Mouse (Mus musculus) forebrain, embryonic 16.5 days (tissue): ENCODE measurements at regions not wholly inside any gene's neighbourhood (a gene's known extent, or its start where the extent isn't known, plus 50 kb on each side); places are given as distances from the start of the nearest gene placed in this dataset.

Experiments used
- ATAC-seq: fragments of 200-750 bp; cut with Nextera tagmentation; 2 replicates; pipeline ENCODE4 v1.8.0; 2017; ENCODE audit warnings: mild to moderate bottlenecking, moderate library complexity
- H3K27ac ChIP-seq: fragments of 300-500 bp; sonication (generic); 2 replicates; pipeline ENCODE4 v1.5.1; 2014; ENCODE audit warnings: low read length, control low read depth
- H3K27me3 ChIP-seq: fragments of 300-500 bp; sonication (generic); replicated peaks from 2 replicates; pipeline ENCODE4 v1.6.1; 2014; ENCODE audit warnings: low read length; ENCODE audit not compliant: control insufficient read depth, insufficient read depth
- H3K36me3 ChIP-seq: fragments of 300-500 bp; sonication (generic); 2 replicates; pipeline ENCODE4 v1.6.1; 2014; ENCODE audit not compliant: control insufficient read depth, insufficient read depth
- H3K4me1 ChIP-seq: fragments of 300-500 bp; sonication (generic); replicated peaks from 2 replicates; pipeline ENCODE4 v1.6.1; 2014; ENCODE audit warnings: low read length; ENCODE audit not compliant: control insufficient read depth, insufficient read depth
- H3K4me2 ChIP-seq: fragments of 300-500 bp; sonication (generic); 2 replicates; pipeline ENCODE4 v1.6.1; 2014; ENCODE audit warnings: mild to moderate bottlenecking, low read length, control low read depth
- H3K4me3 ChIP-seq: fragments of 300-500 bp; sonication (generic); replicated peaks from 2 replicates; pipeline ENCODE4 v1.5.1; 2014; ENCODE audit warnings: mild to moderate bottlenecking, low read length, control low read depth
- H3K9ac ChIP-seq: fragments of 300-500 bp; sonication (generic); replicated peaks from 2 replicates; pipeline ENCODE4 v1.6.1; 2014; ENCODE audit warnings: low read depth, low read length, control low read depth
- H3K9me3 ChIP-seq: fragments of 300-500 bp; sonication (generic); 2 replicates; pipeline ENCODE4 v1.6.1; 2016; ENCODE audit warnings: low read length; ENCODE audit not compliant: control insufficient read depth
- WGBS: fragments of 180-500 bp; shearing (Covaris S2); extraction: QIAGEN DNeasy Blood & Tissue Kit; methylation state at CpG from one replicate; pipeline ENCODE4 v1.1.7; 2014; 5-methylcytosine and 5-hydroxymethylcytosine counted together

- H3K27ac ChIP-seq, result no peak overlapping the region
- no peak overlapping the region for H3K9ac ChIP-seq
- H3K4me3 ChIP-seq, result no peak overlapping the region
- 65% methylated on average over 6 of the region's 6 CpGs for WGBS
- no peak for ATAC-seq
- H3K4me1 ChIP-seq, result no peaks in the 10 kb centered on the region
- H3K9me3 ChIP-seq, result no peaks in the 10 kb centered on the region
- no peaks in the 10 kb centered on the region for H3K27me3 ChIP-seq
- H3K4me2 ChIP-seq, result no peak overlapping the region
- no peaks in the 10 kb centered on the region for H3K36me3 ChIP-seq
Observed at GRCm38 (mm10) chr8:115897521-115898178, 190.1 kb upstream of the Maf start.

DNA sequence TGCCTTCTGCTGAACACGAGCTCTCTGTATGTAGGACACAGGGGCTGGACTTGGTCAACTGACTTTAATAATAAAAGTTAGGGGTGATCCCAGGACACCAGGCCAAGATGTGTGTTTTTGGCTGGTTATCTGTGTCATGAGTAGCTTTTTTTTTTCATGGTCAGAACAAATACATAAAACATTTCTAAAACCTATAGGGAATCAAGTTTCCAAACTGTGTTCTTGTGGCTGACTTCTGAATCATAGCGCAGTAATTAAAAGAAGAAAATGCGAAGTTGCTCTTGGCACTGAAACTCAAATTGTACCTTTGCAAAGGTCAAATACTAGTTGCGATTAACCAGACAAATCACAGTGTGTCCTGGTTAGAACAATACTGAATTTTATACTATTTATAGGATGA lies 189.5 kb upstream of the Maf start:
- no peak for ATAC-seq
- 91% methylated on average over 4 of the region's 4 CpGs for WGBS

DNA sequence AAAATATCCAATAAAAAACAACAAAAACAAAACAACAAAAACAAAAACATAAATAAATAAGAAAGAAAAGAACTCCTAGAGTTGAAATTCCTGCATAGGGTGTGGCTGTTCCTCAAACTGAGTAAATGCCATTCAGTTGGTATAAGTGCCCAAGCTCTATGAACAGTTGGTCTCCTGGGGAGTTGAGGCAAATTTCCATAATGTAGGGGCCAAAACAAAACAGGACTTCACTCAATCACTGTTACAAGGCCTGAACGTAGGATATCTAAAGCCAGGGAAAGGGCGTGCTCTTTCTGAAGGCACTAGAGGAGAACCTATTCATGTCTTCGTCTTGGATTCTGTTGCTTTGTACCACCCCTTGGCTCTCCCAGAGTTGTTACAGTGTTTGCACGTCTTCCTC lies 188.5 kb upstream of the Maf start:
- no peaks in the 10 kb centered on the region for H3K4me1 ChIP-seq
- no peak overlapping the region for H3K4me2 ChIP-seq
- H3K4me3 ChIP-seq, result no peak overlapping the region
- WGBS, result 77% methylated on average over 4 of the region's 4 CpGs
- H3K36me3 ChIP-seq, result no peaks in the 10 kb centered on the region
- H3K9ac ChIP-seq, result no peak overlapping the region
- no peak for ATAC-seq
- H3K27me3 ChIP-seq, result no peaks in the 10 kb centered on the region
- H3K27ac ChIP-seq, result no peak overlapping the region
- H3K9me3 ChIP-seq, result no peaks in the 10 kb centered on the region

More for the DNA sequence above, 189.5 kb upstream of the Maf start:
- no peaks in the 10 kb centered on the region for H3K36me3 ChIP-seq
- H3K9ac ChIP-seq, result no peak overlapping the region
- H3K27me3 ChIP-seq, result no peaks in the 10 kb centered on the region
- H3K4me3 ChIP-seq, result no peak overlapping the region
- H3K27ac ChIP-seq, result no peak overlapping the region
- H3K9me3 ChIP-seq, result no peaks in the 10 kb centered on the region
- H3K4me1 ChIP-seq, result no peaks in the 10 kb centered on the region
- no peak overlapping the region for H3K4me2 ChIP-seq

GRCm38 (mm10) chr8:115888278-115888677 lies 180.7 kb upstream of the Maf start:
- Histone ChIP-seq H3K27me3 (no peaks in the 10 kb centered on the region), H3K36me3 (no peaks in the 10 kb centered on the region), H3K9ac (no peak overlapping the region), H3K4me2 (no peak overlapping the region), H3K4me1 (no peaks in the 10 kb centered on the region), H3K27ac (no peak overlapping the region), H3K9me3 (no peaks in the 10 kb centered on the region), H3K4me3 (no peak overlapping the region)
- no peak for ATAC-seq
- 93% methylated on average over 4 of the region's 4 CpGs for WGBS

DNA sequence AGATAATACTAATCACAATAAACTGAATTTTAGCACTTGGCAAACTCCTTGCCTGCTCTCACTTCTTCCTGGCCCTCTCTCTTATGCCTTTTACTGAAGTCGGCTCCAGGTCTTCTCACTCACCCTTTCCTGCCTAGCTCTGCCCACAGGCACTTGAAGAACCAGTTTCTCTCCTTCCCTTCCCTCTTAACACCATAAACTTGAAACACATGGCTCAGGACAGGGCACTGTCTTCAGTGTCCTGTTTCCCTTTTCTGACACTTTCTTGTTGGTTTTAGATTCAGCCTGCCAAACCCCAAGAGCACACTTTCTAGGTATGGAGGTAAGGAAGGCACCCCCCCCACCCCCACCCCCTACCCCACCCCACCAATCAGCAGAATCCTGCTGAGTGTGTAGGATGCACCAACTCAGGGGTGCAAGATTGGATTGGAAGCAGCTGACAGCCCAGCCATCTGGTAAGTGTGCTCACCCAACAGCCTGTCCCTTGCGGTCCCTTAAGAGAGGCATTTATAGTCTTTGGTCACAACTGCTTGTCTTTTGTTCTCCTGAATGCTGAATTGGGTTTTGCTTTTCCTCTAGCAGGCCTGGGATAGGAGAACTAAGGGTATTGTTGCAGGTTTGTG lies 177.6 kb upstream of the Maf start:
- H3K4me3 ChIP-seq, result no peak overlapping the region
- no peaks in the 10 kb centered on the region for H3K9me3 ChIP-seq
- H3K27me3 ChIP-seq, result no peaks in the 10 kb centered on the region
- no peaks in the 10 kb centered on the region for H3K4me1 ChIP-seq
- ATAC-seq, result no peak
- 56% methylated on average over 2 of the region's 2 CpGs for whole genome bisulfite sequencing
- H3K27ac ChIP-seq, result no peak overlapping the region
- no peak overlapping the region for H3K4me2 ChIP-seq
- no peak overlapping the region for H3K9ac ChIP-seq
- no peaks in the 10 kb centered on the region for H3K36me3 ChIP-seq

- no peak for ATAC-seq
- Histone ChIP-seq H3K4me3 (no peak overlapping the region), H3K9me3 (no peaks in the 10 kb centered on the region), H3K27me3 (no peaks in the 10 kb centered on the region), H3K4me1 (no peaks in the 10 kb centered on the region), H3K9ac (no peak overlapping the region), H3K4me2 (no peak overlapping the region), H3K27ac (no peak overlapping the region), H3K36me3 (no peaks in the 10 kb centered on the region)
- WGBS, result 82% methylated on average over 3 of the region's 3 CpGs
Observed at GRCm38 (mm10) chr8:115883808-115884207, 176.2 kb upstream of the Maf start.

DNA sequence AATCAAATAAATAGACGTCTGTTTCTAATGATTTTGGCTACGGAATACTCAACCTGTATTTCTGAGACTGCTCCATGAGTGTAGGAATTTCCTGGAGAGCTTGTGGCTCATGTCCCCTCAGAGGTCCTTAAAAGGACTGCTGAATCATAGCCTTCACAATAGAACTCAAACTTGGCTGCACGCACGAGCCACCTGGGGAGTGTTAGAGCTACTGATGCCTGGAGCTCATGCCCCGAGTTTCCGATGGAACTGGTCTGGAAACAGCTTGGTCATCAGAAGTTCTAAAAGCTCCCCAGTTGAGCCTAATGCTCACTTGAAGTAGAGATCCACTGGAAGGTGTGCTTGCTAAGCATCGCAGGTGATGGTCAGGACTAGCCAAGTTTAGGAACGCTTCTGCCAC lies 174.3 kb upstream of the Maf start:
- no peak overlapping the region for H3K9ac ChIP-seq
- no peaks in the 10 kb centered on the region for H3K9me3 ChIP-seq
- H3K4me2 ChIP-seq, result no peak overlapping the region
- H3K4me3 ChIP-seq, result no peak overlapping the region
- no peaks in the 10 kb centered on the region for H3K4me1 ChIP-seq
- no peaks in the 10 kb centered on the region for H3K27me3 ChIP-seq
- H3K27ac ChIP-seq, result no peak overlapping the region
- WGBS, result 86% methylated on average over 8 of the region's 8 CpGs
- ATAC-seq, result no peak
- no peaks in the 10 kb centered on the region for H3K36me3 ChIP-seq

GRCm38 (mm10) chr8:115874789-115875188 lies 167.2 kb upstream of the Maf start:
- WGBS, result 8% methylated on average over 7 of the region's 7 CpGs

DNA sequence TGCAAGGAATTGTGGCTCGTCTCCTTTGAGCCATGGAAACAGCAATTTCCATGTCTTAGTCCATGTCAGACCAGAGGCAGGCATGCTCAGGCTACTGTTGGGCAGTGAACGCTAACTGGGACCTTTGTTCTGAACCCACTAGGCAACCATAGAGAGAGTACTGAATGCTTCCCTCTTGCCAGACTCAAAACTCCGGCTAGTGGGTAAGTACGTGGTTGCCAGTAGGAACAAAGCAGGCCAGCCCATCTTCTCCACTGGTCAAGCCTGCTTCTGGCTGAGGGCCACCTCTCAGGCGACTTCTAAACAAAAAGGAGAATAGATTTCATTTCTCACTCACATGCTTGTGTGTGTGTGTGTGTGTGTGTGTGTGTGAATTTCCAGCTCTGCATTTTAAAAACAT lies 163.8 kb upstream of the Maf start:
- Histone ChIP-seq H3K4me2 (no peak overlapping the region), H3K4me1 (peaks cover 8% of the 10 kb centered on the region), H3K36me3 (no peaks in the 10 kb centered on the region), H3K27ac (no peak overlapping the region), H3K27me3 (no peaks in the 10 kb centered on the region), H3K4me3 (no peak overlapping the region), H3K9me3 (no peaks in the 10 kb centered on the region), H3K9ac (no peak overlapping the region)
- WGBS, result 47% methylated on average over 5 of the region's 5 CpGs
- no peak for ATAC-seq

More at GRCm38 (mm10) chr8:115874789-115875188, 167.2 kb upstream of the Maf start:
- H3K4me2 ChIP-seq, result no peak overlapping the region; the same call in 1 of the 2 replicates
- no peak overlapping the region for H3K4me3 ChIP-seq
- no peaks in the 10 kb centered on the region for H3K36me3 ChIP-seq
- ATAC-seq, result peak; percentile 82; the same call in 1 of the 2 replicates
- no peaks in the 10 kb centered on the region for H3K9me3 ChIP-seq
- H3K9ac ChIP-seq, result no peak overlapping the region
- H3K27me3 ChIP-seq, result no peaks in the 10 kb centered on the region
- H3K27ac ChIP-seq, result no peak overlapping the region
- peaks cover 8% of the 10 kb centered on the region for H3K4me1 ChIP-seq
